Mouse (Mus musculus) neural tube, embryonic 15.5 days (tissue): ENCODE data around the gene Dennd5a. TPM values are rescaled to one million over a fixed set of nuclear protein-coding genes. Genes with fewer than 3 reads are reported as not detected.

Experiments used
- ATAC-seq: fragments of 200-750 bp; cut with Nextera tagmentation; 2 replicates; pipeline ENCODE4 v1.8.0; 2017; ENCODE audit warnings: mild to moderate bottlenecking, moderate TSS enrichment, moderate library complexity; ENCODE audit not compliant: low FRiP score
- H3K27ac ChIP-seq: fragments of 300-500 bp; sonication (generic); replicated peaks from 2 replicates; pipeline ENCODE4 v1.5.1; 2015; ENCODE audit warnings: mild to moderate bottlenecking, inconsistent platforms
- H3K27me3 ChIP-seq: fragments of 300-500 bp; sonication (generic); replicated peaks from 2 replicates; pipeline ENCODE4 v1.6.1; 2015; ENCODE audit warnings: inconsistent platforms
- H3K36me3 ChIP-seq: fragments of 300-500 bp; sonication (generic); 2 replicates; pipeline ENCODE4 v1.6.1; 2015; ENCODE audit warnings: inconsistent platforms
- H3K4me1 ChIP-seq: fragments of 300-500 bp; sonication (generic); 2 replicates; pipeline ENCODE4 v1.6.1; 2015; ENCODE audit warnings: inconsistent platforms
- H3K4me2 ChIP-seq: fragments of 300-500 bp; sonication (generic); 2 replicates; pipeline ENCODE4 v1.6.1; 2015; ENCODE audit warnings: inconsistent platforms, mild to moderate bottlenecking, moderate library complexity
- H3K4me3 ChIP-seq: fragments of 300-500 bp; sonication (generic); replicated peaks from 2 replicates; pipeline ENCODE4 v1.5.1; 2015; ENCODE audit warnings: mild to moderate bottlenecking, inconsistent platforms
- H3K9ac ChIP-seq: fragments of 300-500 bp; sonication (generic); replicated peaks from 2 replicates; pipeline ENCODE4 v1.6.1; 2015; ENCODE audit warnings: mild to moderate bottlenecking, inconsistent platforms
- H3K9me3 ChIP-seq: fragments of 300-500 bp; sonication (generic); replicated peaks from 2 replicates; pipeline ENCODE4 v1.6.1; 2016; ENCODE audit warnings: inconsistent platforms
- WGBS: fragments of 180-500 bp; shearing (Covaris S2); methylation state at CpG from one replicate; pipeline ENCODE4 v1.1.7; 2015; ENCODE audit warnings: mixed read lengths; 5-methylcytosine and 5-hydroxymethylcytosine counted together
- polyA plus RNA-seq: library from polyadenylated mRNA; unstranded; fragments of >200 nt; fragmentation: Nextera tagmentation; extraction: Ambion mirVana; gene quantifications from 2 replicates; pipeline ENCODE4 v1.2.1, GENCODE M21; 2015

Dennd5a gene
- polyA plus RNA-seq, 1 experiment from 2014 or later, result 39.2 TPM

DNA sequence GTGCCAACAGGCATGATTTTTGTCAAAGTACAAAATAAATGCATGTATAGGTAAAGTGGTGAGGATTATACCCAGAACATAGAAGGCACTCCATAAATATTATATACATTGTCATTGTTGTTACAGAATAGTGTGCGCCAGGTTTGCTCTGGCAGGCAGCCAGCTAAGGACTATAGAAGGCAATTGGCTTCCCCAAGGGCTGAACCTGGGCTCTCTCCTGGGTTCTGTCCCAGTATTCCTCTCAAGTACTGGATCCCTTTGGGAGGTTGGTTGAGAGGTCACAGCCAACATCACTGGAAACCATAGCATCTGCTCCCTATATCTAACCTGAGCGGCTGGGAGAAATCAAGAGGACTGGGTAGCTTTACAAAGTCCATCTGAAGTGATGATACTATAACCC, 1.3 kb upstream of the Dennd5a start:
- Histone ChIP-seq H3K9ac (no peak overlapping the region), H3K27me3 (no peaks in the 10 kb centered on the region), H3K4me2 (no peak overlapping the region), H3K27ac (no peak overlapping the region), H3K9me3 (no peaks in the 10 kb centered on the region), H3K4me3 (no peak overlapping the region), H3K4me1 (peaks cover 38% of the 10 kb centered on the region), H3K36me3 (no peaks in the 10 kb centered on the region)
- ATAC-seq, result no peak
- WGBS, result 57% methylated on average over 2 of the region's 2 CpGs

DNA sequence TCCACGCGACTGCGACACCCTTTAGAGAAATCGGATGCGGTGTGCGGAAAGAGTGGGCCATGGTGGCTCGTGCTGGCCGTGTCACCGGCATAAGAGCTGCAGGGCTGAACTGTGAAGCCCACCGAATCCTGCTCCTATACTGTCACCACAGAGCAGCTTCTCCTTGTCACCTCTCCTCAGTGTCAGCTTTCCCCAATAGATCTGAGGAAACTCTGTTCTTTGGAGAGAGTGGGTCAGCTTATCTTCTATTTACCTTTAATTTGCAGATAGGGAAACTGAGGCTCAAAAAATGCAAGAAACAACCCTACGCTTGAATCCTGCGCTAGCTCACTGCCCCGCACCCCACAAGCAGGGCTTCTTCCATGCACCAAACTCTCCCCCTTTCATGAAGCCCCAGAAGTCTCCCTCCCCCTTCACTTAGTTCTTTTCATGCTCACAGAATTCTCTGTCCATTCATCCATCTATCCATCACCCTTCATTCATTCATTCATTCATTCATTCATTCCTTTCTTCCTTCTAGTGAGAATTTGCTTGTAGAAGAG, 414 bp upstream of the Dennd5a start:
- Histone ChIP-seq H3K27ac (peak overlapping the region; percentile 95), H3K9me3 (no peaks in the 10 kb centered on the region), H3K4me2 (peak overlapping the region; percentile 86), H3K36me3 (no peaks in the 10 kb centered on the region), H3K4me3 (peak overlapping the region; percentile 72), H3K27me3 (no peaks in the 10 kb centered on the region), H3K9ac (peak overlapping the region; percentile 92), H3K4me1 (peaks cover 41% of the 10 kb centered on the region)
- peak; percentile 83 for ATAC-seq
- whole genome bisulfite sequencing, result 12% methylated on average over 13 of the region's 13 CpGs

DNA sequence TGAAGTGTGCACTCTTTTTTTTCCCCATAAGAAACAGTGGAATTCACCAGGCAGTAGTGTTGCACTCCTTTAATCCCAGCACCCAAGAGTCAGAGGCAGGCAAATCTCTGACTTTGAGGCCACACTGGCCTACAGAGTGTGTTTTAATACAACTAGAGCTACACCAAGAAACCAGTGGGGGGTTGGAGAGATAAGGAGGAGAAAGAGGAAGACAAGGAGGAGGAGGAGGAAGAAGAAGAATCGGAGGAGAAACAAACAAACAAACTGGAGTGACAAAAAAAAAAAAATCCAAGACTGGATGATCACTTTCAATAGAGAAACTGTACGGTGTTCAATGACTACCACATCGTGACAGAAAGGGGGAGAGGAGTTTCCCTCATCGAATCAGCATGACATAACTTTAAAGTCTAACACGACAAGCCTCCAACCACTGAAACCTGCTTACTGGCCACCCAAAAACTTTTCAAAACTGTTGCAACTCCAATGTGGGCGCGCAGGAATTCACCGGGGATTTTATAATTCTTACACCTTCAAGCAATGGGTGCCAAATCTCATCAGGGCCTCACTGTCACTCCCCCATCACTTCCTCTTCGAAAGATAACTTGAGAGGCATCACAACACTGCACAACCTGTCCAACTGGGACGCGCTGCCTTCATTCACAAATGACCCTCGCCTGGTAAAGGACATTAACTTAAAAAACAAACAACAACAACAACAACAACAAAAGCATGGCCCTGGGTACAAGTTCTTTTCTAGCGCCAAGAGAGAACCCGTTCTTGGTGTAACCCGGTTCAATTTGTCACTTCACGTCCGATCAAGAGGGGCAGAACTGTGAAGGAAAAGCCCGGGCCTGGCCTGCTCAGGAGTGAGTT, 1.2 kb downstream of the Dennd5a start:
- Histone ChIP-seq H3K4me3 (peak overlapping the region; percentile 72), H3K9me3 (no peaks in the 10 kb centered on the region), H3K4me1 (peaks cover 51% of the 10 kb centered on the region), H3K4me2 (peak overlapping the region; percentile 86), H3K27ac (peak overlapping the region; percentile 95), H3K27me3 (no peaks in the 10 kb centered on the region), H3K9ac (peak overlapping the region; percentile 92), H3K36me3 (no peaks in the 10 kb centered on the region)
- WGBS, result 8% methylated on average over 18 of the region's 18 CpGs
- peak; percentile 11; the same call in 1 of the 2 replicates for ATAC-seq

DNA sequence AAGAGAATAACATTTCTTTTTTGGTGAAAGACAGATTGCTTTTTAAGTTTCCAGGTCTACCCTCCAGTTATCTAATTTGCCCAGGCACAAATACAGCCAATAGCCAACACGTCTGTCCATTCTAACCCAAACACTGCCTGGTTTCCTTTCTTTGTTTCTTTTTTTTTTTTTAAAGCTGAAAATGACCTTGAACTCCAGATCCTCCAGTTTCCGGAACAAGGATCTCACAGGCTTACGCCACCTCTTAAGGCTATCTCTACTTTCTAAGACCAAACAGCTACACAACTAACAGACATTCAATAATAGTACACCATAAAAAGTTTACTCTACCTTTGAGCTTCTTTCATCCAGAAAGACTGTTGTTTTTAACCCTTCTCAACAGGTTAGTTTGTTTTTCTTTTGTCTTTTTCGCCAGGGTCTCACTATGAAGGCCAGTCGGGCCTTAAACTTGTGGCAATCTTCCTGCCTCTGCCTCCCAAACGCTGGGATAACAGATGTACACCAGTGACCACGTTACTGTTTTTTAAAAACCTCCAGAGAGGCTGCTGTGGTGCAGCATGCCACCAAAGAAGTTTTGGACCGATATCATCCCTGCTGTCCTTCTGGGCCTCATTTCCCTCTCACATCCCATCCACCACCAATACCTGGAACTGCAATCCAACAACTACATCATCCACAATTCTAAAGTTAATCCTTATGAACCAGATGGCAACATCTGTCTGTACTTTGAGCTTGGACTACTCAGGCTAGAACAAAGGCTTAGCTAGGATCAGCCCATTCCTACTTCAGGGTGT, 2.1 kb downstream of the Dennd5a start:
- peak overlapping the region; percentile 92; the same call in 1 of the 2 replicates for H3K9ac ChIP-seq
- 56% methylated on average over 8 of the region's 8 CpGs for WGBS

DNA sequence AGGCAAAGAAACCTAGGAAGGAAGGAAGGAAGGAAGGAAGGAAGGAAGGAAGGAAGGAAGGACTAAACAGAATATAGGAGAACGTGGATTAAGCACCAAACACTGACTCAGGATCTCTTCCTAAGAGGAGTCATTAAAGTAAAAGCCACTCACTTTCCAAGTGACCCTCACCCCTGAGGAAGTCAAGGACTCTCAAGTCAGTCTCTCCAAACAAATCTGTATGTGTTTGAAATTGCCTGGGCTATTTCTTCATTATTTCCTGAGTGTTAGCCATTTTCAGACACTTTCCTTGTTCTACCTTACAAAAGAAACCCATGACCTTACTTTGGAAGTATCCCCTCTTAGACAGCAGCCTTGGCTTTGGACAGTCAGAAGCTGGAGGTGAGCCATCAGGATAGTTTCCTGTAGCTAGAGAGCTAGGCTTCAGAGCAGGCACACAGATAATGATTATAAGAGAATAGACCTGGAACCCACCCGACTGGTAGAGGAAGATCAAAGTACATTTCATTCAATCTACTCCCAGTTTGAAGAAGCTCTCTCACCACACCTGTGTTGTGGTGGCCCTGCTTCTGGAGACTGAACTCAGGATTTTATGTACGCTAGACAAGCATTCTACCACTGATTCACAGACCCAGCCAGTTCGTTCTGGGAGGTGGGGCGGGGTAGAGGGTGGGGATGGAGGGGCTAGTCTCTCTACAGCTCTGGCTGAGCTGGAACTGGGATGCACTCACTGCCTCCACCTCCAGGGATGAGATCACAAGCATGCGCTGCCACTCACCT, 5.5 kb downstream of the Dennd5a start:
- H3K9me3 ChIP-seq, result no peaks in the 10 kb centered on the region
- H3K27me3 ChIP-seq, result no peaks in the 10 kb centered on the region
- no peak overlapping the region for H3K4me2 ChIP-seq
- peaks cover 45% of the 10 kb centered on the region for H3K4me1 ChIP-seq
- H3K9ac ChIP-seq, result no peak overlapping the region
- no peak overlapping the region for H3K27ac ChIP-seq
- no peak overlapping the region for H3K4me3 ChIP-seq
- ATAC-seq, result no peak
- 71% methylated on average over 6 of the region's 6 CpGs for WGBS
- H3K36me3 ChIP-seq, result no peaks in the 10 kb centered on the region

More for the DNA sequence above, 2.1 kb downstream of the Dennd5a start:
- no peak for ATAC-seq
- H3K4me1 ChIP-seq, result peaks cover 54% of the 10 kb centered on the region
- peak overlapping the region; percentile 95; the same call in 1 of the 2 replicates for H3K27ac ChIP-seq
- peak overlapping the region; percentile 86 for H3K4me2 ChIP-seq
- no peaks in the 10 kb centered on the region for H3K36me3 ChIP-seq
- no peaks in the 10 kb centered on the region for H3K27me3 ChIP-seq
- H3K9me3 ChIP-seq, result no peaks in the 10 kb centered on the region
- peak overlapping the region; percentile 72 for H3K4me3 ChIP-seq

DNA sequence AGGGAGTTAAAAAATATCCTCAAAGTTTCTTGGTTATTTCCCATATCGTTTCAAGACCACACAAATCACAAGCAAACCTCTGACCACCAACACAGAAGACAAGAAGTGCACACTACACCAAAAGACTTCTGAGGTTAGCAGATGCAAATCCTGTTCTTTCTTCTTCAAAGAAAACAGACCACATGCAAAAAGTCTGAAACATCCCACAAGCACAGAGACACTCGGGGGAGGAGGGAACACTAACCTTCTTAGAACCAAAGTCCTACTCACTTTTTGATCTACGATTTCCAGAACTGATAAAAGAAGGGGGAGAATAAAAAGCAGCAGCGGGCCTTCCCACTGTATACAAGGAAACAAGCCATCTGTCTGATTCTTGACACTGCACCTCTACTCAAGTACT, 9.0 kb downstream of the Dennd5a start:
- WGBS, result 67% methylated on average over 4 of the region's 4 CpGs
- H3K9ac ChIP-seq, result no peak overlapping the region
- H3K27me3 ChIP-seq, result no peaks in the 10 kb centered on the region
- ATAC-seq, result no peak
- no peak overlapping the region for H3K27ac ChIP-seq
- no peaks in the 10 kb centered on the region for H3K9me3 ChIP-seq
- H3K4me3 ChIP-seq, result no peak overlapping the region
- no peaks in the 10 kb centered on the region for H3K36me3 ChIP-seq
- peaks cover 18% of the 10 kb centered on the region for H3K4me1 ChIP-seq
- no peak overlapping the region for H3K4me2 ChIP-seq

DNA sequence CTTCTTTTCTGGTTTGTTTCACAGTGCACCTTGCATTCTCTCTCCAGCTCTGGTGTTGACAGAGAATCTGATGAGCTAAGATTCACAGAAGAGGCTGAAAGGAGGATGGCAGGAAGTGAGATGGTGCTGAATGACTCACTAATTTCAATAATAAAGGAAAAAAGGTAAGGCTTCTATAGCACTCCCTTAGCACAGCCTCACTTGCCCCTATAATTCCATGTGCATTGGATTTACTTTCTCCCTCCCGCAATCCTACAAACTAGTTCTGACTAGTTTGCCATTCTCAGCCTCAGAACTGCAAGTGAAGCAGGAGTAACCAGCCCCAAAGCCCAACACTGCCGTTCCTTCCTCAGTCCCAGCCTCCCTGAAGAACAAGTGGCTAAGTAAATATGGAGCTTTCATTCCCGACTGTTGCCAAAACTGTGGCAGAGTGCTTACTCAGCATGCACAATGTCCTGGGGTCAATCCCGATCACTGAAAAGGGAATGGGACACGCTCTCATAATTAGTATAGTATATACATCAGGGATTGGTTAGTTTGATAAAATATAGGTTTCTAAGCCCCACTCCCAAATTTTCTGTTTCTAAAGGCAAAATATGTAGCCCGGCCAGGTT, 15.7 kb downstream of the Dennd5a start:
- 0 out of 2 replicates have a peak overlapping the region, but pooled peaks have one; percentile 8 for H3K27ac ChIP-seq
- no peak overlapping the region for H3K4me3 ChIP-seq
- H3K4me1 ChIP-seq, result peaks cover 7% of the 10 kb centered on the region
- no peak overlapping the region for H3K4me2 ChIP-seq
- no peaks in the 10 kb centered on the region for H3K27me3 ChIP-seq
- WGBS, result 52% methylated on average over 6 of the region's 6 CpGs
- ATAC-seq, result no peak
- no peak overlapping the region; the same call in 1 of the 2 replicates for H3K9ac ChIP-seq
- H3K36me3 ChIP-seq, result no peaks in the 10 kb centered on the region
- no peaks in the 10 kb centered on the region for H3K9me3 ChIP-seq

DNA sequence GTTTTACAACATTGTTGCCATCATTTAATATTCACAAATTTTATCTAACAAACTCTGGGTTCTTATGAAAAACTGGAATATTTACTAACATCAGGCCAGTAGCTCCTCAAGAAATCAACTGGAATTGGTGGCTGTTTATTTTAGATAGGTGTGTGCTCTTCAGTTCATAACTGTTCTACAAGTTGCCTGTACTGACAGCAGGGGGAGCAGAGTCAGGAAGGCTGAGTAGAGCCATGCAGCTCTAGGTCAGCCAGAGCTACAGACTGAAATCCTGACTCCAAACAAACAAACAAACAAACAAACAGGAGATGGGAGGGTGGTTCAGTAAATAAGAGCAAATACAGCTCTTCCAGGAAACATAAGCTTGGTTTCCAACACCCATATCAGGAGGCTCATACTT, 30.6 kb downstream of the Dennd5a start:
- H3K9ac ChIP-seq, result no peak overlapping the region
- ATAC-seq, result no peak
- H3K4me2 ChIP-seq, result no peak overlapping the region
- peaks cover 33% of the 10 kb centered on the region for H3K36me3 ChIP-seq
- H3K4me1 ChIP-seq, result 0 out of 2 replicates have a peak, but pooled peaks cover 11% of the 10 kb centered on the region
- H3K4me3 ChIP-seq, result no peak overlapping the region
- no peak overlapping the region for H3K27ac ChIP-seq
- H3K9me3 ChIP-seq, result no peaks in the 10 kb centered on the region
- H3K27me3 ChIP-seq, result no peaks in the 10 kb centered on the region

DNA sequence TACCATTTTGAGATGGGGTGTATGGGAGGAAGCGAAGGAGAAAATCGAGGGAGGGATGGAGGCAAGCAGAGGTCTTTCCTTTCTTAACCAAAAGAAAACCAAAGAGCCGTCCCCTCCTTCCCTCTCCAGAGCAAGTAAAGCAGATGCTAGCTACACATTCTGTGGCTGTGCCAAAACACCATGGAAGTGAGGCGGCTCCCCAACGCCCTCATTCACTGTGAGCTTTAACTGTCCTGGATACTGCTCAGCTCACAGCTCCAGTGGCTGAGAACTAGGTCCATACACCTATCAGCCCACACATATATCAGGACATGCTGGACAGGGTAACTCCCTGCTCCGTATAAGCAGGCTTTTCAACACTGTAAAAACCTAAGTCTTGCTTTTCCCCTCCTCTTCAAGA, 31.9 kb downstream of the Dennd5a start:
- H3K27ac ChIP-seq, result no peak overlapping the region
- no peak overlapping the region for H3K9ac ChIP-seq
- H3K4me1 ChIP-seq, result 0 out of 2 replicates have a peak, but pooled peaks cover 11% of the 10 kb centered on the region
- H3K4me3 ChIP-seq, result no peak overlapping the region
- H3K27me3 ChIP-seq, result no peaks in the 10 kb centered on the region
- H3K4me2 ChIP-seq, result no peak overlapping the region
- WGBS, result 77% methylated on average over 6 of the region's 6 CpGs
- H3K9me3 ChIP-seq, result no peaks in the 10 kb centered on the region
- no peak for ATAC-seq
- peaks cover 25% of the 10 kb centered on the region for H3K36me3 ChIP-seq

DNA sequence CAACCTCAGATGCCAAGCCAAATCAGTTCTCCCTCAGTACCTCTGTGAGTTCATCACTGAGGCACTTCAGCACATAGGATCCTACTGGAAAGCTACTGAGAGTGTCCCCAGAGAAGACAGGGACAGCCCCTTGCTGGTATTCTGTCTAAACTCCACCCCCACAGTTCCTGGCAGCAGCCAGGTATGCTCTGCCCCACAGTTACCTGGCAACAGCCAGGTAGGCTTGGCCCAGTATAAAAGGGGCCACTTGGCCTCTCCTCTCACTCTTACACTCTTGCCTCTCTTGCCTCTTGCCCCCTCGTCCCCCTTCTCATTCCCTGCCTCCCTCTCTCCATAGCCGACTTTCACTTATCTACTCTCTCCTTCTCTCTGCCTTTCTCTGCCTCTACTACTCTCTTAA, 35.3 kb downstream of the Dennd5a start:
- Histone ChIP-seq H3K9me3 (no peaks in the 10 kb centered on the region), H3K9ac (no peak overlapping the region), H3K27me3 (no peaks in the 10 kb centered on the region), H3K4me1 (0 out of 2 replicates have a peak, but pooled peaks cover 11% of the 10 kb centered on the region), H3K36me3 (peaks cover 27% of the 10 kb centered on the region), H3K27ac (0 out of 2 replicates have a peak overlapping the region, but pooled peaks have one; percentile 5), H3K4me2 (no peak overlapping the region), H3K4me3 (no peak overlapping the region)
- WGBS, result 76% methylated on average over 2 of the region's 2 CpGs
- ATAC-seq, result no peak
